Mouse (Mus musculus) adrenal gland, adult 2 months (tissue): Measurements from ENCODE around the gene Apoc1. TPM values are rescaled to one million over a fixed set of nuclear protein-coding genes. Genes with fewer than 3 reads are reported as not detected.

Experiments used
- polyA plus RNA-seq: library from polyadenylated mRNA; depleted of rRNA; stranded (reverse); fragments of >200 nt; gene quantifications from 2 replicates; pipeline ENCODE4 v1.2.3, GENCODE M21; 2012; rRNA removed
- total RNA-seq, 2 experiments: library from RNA; stranded (reverse); gene quantifications; 2 replicates each; pipeline ENCODE4 v1.2.3; 2021

Apoc1 gene
- total and polyA plus RNA-seq, 3 experiments: 204 to 1,066 (median 212) TPM

Other genes with a start within 250 kb of the Apoc1 start
- 10 to 100 TPM; 40.5 to 56.8 TPM for gene Mark4, start 233.8 kb downstream of the Apoc1 start, total RNA-seq
- gene Mark4, start 233.8 kb downstream of the Apoc1 start, polyA plus RNA-seq: 71.6 and 79.0 TPM in 2 replicates
- gene Exoc3l2, start 229.3 kb downstream of the Apoc1 start, total RNA-seq: 10 to 100 TPM; 31.9 to 58.8 TPM
- 55.3 and 57.9 TPM in 2 replicates for gene Exoc3l2, start 229.3 kb downstream of the Apoc1 start, polyA plus RNA-seq
- gene Bloc1s3, start 184.3 kb downstream of the Apoc1 start, total RNA-seq: 10 to 100 TPM in 1 of 2 experiments, 1 to 10 TPM in 1; 9.8 to 13.2 TPM
- 31.9 and 37.2 TPM in 2 replicates for gene Bloc1s3, start 184.3 kb downstream of the Apoc1 start, polyA plus RNA-seq
- gene Trappc6a, start 184.3 kb downstream of the Apoc1 start, total RNA-seq: 10 to 100 TPM; 70.2 to 81.4 TPM
- 253 and 254 TPM in 2 replicates for gene Trappc6a, start 184.3 kb downstream of the Apoc1 start, polyA plus RNA-seq
- gene Nkpd1, start 174.8 kb downstream of the Apoc1 start, total RNA-seq: under 1 TPM in 1 of 2 experiments, not detected in 1; 0.14 TPM
- gene Nkpd1, start 174.8 kb downstream of the Apoc1 start, polyA plus RNA-seq: 0.38 and 0.64 TPM in 2 replicates
- 10 to 100 TPM; 68.3 to 70.8 TPM for gene Ppp1r37, start 129.6 kb downstream of the Apoc1 start, total RNA-seq
- gene Ppp1r37, start 129.6 kb downstream of the Apoc1 start, polyA plus RNA-seq: 159 and 163 TPM in 2 replicates
- gene Zfp296, start 115.4 kb downstream of the Apoc1 start, total RNA-seq: under 1 TPM; 0.69 to 0.98 TPM
- gene Zfp296, start 115.4 kb downstream of the Apoc1 start, polyA plus RNA-seq: 3.1 and 3.4 TPM in 2 replicates
- 10 to 100 TPM; 83.8 to 84.2 TPM for gene Gemin7, start 115.1 kb downstream of the Apoc1 start, total RNA-seq
- gene Gemin7, start 115.1 kb downstream of the Apoc1 start, polyA plus RNA-seq: 177 and 183 TPM in 2 replicates
- gene Clasrp, start 88.2 kb downstream of the Apoc1 start, total RNA-seq: 10 to 100 TPM; 34.4 to 37.3 TPM
- gene Clasrp, start 88.2 kb downstream of the Apoc1 start, polyA plus RNA-seq: 280 and 380 TPM in 2 replicates
- 10 to 100 TPM; 26.5 to 33.9 TPM for gene Relb, start 63.2 kb downstream of the Apoc1 start, total RNA-seq
- 79.2 and 85.8 TPM in 2 replicates for gene Relb, start 63.2 kb downstream of the Apoc1 start, polyA plus RNA-seq
- 100 to 1,000 TPM; 151 to 152 TPM for gene Clptm1, start 27.6 kb downstream of the Apoc1 start, total RNA-seq
- gene Clptm1, start 27.6 kb downstream of the Apoc1 start, polyA plus RNA-seq: 157 and 178 TPM in 2 replicates
- 1 to 10 TPM in 1 of 2 experiments, not detected in 1; 3.1 TPM for gene Apoc2, start 14.7 kb downstream of the Apoc1 start, total RNA-seq
- 0.28 TPM in 1 of 2 replicates, not detected in the other for gene Apoc2, start 14.7 kb downstream of the Apoc1 start, polyA plus RNA-seq
- 1 to 10 TPM; 1.5 to 1.9 TPM for gene Gm44805, start 11.2 kb downstream of the Apoc1 start, total RNA-seq
- 2.3 and 4.1 TPM in 2 replicates for gene Gm44805, start 11.2 kb downstream of the Apoc1 start, polyA plus RNA-seq
- gene Apoc4, start 11.2 kb downstream of the Apoc1 start, total RNA-seq: 100 to 1,000 TPM in 1 of 2 experiments, 10 to 100 TPM in 1; 40.7 to 204 TPM
- 95.0 and 181 TPM in 2 replicates for gene Apoc4, start 11.2 kb downstream of the Apoc1 start, polyA plus RNA-seq
- gene Apoe, start 6.5 kb upstream of the Apoc1 start, total RNA-seq: 1,000 to 10,000 TPM; 1,105 to 1,118 TPM
- 1,670 and 1,938 TPM in 2 replicates for gene Apoe, start 6.5 kb upstream of the Apoc1 start, polyA plus RNA-seq
- gene Tomm40, start 22.8 kb upstream of the Apoc1 start, total RNA-seq: 100 to 1,000 TPM; 115 to 143 TPM
- 164 and 165 TPM in 2 replicates for gene Tomm40, start 22.8 kb upstream of the Apoc1 start, polyA plus RNA-seq
- gene Nectin2, start 57.8 kb upstream of the Apoc1 start, total RNA-seq: 10 to 100 TPM; 76.9 to 98.1 TPM
- gene Nectin2, start 57.8 kb upstream of the Apoc1 start, polyA plus RNA-seq: 138 and 165 TPM in 2 replicates
- 10 to 100 TPM; 35.9 to 61.1 TPM for gene Bcam, start 78.4 kb upstream of the Apoc1 start, total RNA-seq
- 103 and 108 TPM in 2 replicates for gene Bcam, start 78.4 kb upstream of the Apoc1 start, polyA plus RNA-seq
- gene Cblc, start 104.1 kb upstream of the Apoc1 start, total RNA-seq: not detected
- gene Cblc, start 104.1 kb upstream of the Apoc1 start, polyA plus RNA-seq: 0.60 TPM in 1 of 2 replicates, not detected in the other
- 10 to 100 TPM; 26.7 to 34.1 TPM for gene Bcl3, start 130.1 kb upstream of the Apoc1 start, total RNA-seq
- 155 and 161 TPM in 2 replicates for gene Bcl3, start 130.1 kb upstream of the Apoc1 start, polyA plus RNA-seq
- under 1 TPM in 1 of 2 experiments, not detected in 1; 0.86 TPM for gene Gm19345, start 159.3 kb upstream of the Apoc1 start, total RNA-seq
- 0.71 and 1.3 TPM in 2 replicates for gene Gm19345, start 159.3 kb upstream of the Apoc1 start, polyA plus RNA-seq
- gene Ceacam16, start 168.6 kb upstream of the Apoc1 start, total RNA-seq: not detected
- 0.52 and 0.55 TPM in 2 replicates for gene Ceacam16, start 168.6 kb upstream of the Apoc1 start, polyA plus RNA-seq
- gene Ceacam19, start 195.3 kb upstream of the Apoc1 start, total RNA-seq: not detected
- gene Ceacam19, start 195.3 kb upstream of the Apoc1 start, polyA plus RNA-seq: not detected in 2 replicates
- 10 to 100 TPM; 20.3 to 36.5 TPM for gene Pvr, start 228.5 kb upstream of the Apoc1 start, total RNA-seq
- gene Pvr, start 228.5 kb upstream of the Apoc1 start, polyA plus RNA-seq: 9.6 and 12.0 TPM in 2 replicates